Comparison of ENCODE assay signal across 8 mouse cellular contexts in genomic region chr3:108572309-108573010, GRCm38 (mm10). TPM values are rescaled to one million over a fixed set of nuclear protein-coding genes. Genes with fewer than 3 reads are reported as not detected.
DNase-seq lines count a peak whose midpoint lies in the region; ATAC-seq and TF ChIP-seq lines count a peak whose summit lies in the region.

No protein-coding gene starts in this region.

- DNase-seq in heart, adult 9 months (ENCODE audit: low spot score in 2 of 2): no peak
- no peak for DNase-seq in hindbrain, embryonic 10.5 days (ENCODE audit: low spot score)
- peak; percentile 81 for DNase-seq in midbrain, embryonic 11.5 days (ENCODE audit: low spot score, missing footprints)
- DNase-seq in gastrocnemius, postnatal 10 days: no peak
- no peak for DNase-seq in gastrocnemius, adult 8-10 months (ENCODE audit: low spot score in 2 of 2)
- no peak for DNase-seq in urinary bladder, adult 2 months (ENCODE audit: low spot score)

- H3K4me3 ChIP-seq in heart, embryonic 16.5 days (ENCODE audit: low read length): peak overlapping the region; percentile 61
- H3K4me3 ChIP-seq in ES-Bruce4 (ENCODE audit: low read depth, low read length): peak overlapping the region; percentile 78
- peak overlapping the region; percentile 67 for H3K4me3 ChIP-seq in hindbrain, embryonic 10.5 days
- H3K4me3 ChIP-seq in midbrain, embryonic 11.5 days (ENCODE audit: low read depth, low read length): peak overlapping the region; percentile 58

- no peak for ATAC-seq in heart, embryonic 16.5 days (replicated peaks; ENCODE audit: extremely low read depth, insufficient read depth, low FRiP score)
- ATAC-seq in midbrain, embryonic 11.5 days (ENCODE audit: low FRiP score): no peak

- TF ChIP-seq EP300 in ES-Bruce4 (IDR thresholded peaks at IDR 0.05; ENCODE audit: insufficient read depth, low read depth, low read length): no peak

- H3K27me3 ChIP-seq in heart, embryonic 16.5 days (ENCODE audit: control insufficient read depth, insufficient read depth, low read length): peaks cover 2% of the 10 kb centered on the region; the same call in 1 of the 2 replicates
- H3K27me3 ChIP-seq in ES-Bruce4 (ENCODE audit: control insufficient read depth, insufficient read depth, low read length, poor library complexity, severe bottlenecking): no peaks in the 10 kb centered on the region
- no peaks in the 10 kb centered on the region for H3K27me3 ChIP-seq in hindbrain, embryonic 10.5 days (ENCODE audit: insufficient read depth, poor library complexity, severe bottlenecking)
- H3K27me3 ChIP-seq in midbrain, embryonic 11.5 days (ENCODE audit: control insufficient read depth, insufficient read depth, low read length): no peaks in the 10 kb centered on the region

- no peaks in the 10 kb centered on the region for H3K36me3 ChIP-seq in heart, embryonic 16.5 days (ENCODE audit: control insufficient read depth, insufficient read depth)
- no peaks in the 10 kb centered on the region; the same call in 1 of the 2 replicates for H3K36me3 ChIP-seq in ES-Bruce4 (ENCODE audit: control insufficient read depth, insufficient read depth, low read length, poor library complexity, severe bottlenecking)
- H3K36me3 ChIP-seq in hindbrain, embryonic 10.5 days: peaks cover 16% of the 10 kb centered on the region
- no peaks in the 10 kb centered on the region for H3K36me3 ChIP-seq in midbrain, embryonic 11.5 days (ENCODE audit: control insufficient read depth, insufficient read depth, low read length)

- no peaks in the 10 kb centered on the region for H3K9me3 ChIP-seq in heart, embryonic 16.5 days (replicated peaks; ENCODE audit: control insufficient read depth, low read length)
- no peaks in the 10 kb centered on the region for H3K9me3 ChIP-seq in ES-Bruce4 (replicated peaks; ENCODE audit: control insufficient read depth, insufficient read depth, low read length, poor library complexity, severe bottlenecking)
- no peaks in the 10 kb centered on the region for H3K9me3 ChIP-seq in hindbrain, embryonic 10.5 days
- H3K9me3 ChIP-seq in midbrain, embryonic 11.5 days (ENCODE audit: control insufficient read depth, low read length): no peaks in the 10 kb centered on the region

- 46% methylated on average over 18 of the region's 18 CpGs for WGBS in heart, embryonic 16.5 days
- WGBS in hindbrain, embryonic 10.5 days: 53% methylated on average over 18 of the region's 18 CpGs
- 51% methylated on average over 18 of the region's 18 CpGs for WGBS in midbrain, embryonic 11.5 days

- peak overlapping the region; percentile 81 for H3K4me2 ChIP-seq in heart, embryonic 16.5 days (ENCODE audit: low read depth, low read length)
- H3K4me2 ChIP-seq in midbrain, embryonic 11.5 days: peak overlapping the region; percentile 62

- H3K4me1 ChIP-seq in heart, embryonic 16.5 days (ENCODE audit: control insufficient read depth, insufficient read depth, low read length): peaks cover 7% of the 10 kb centered on the region
- H3K4me1 ChIP-seq in ES-Bruce4 (ENCODE audit: control insufficient read depth, insufficient read depth, low read length): no peaks in the 10 kb centered on the region
- H3K4me1 ChIP-seq in hindbrain, embryonic 10.5 days (replicated peaks): peaks cover 50% of the 10 kb centered on the region
- H3K4me1 ChIP-seq in midbrain, embryonic 11.5 days (ENCODE audit: control insufficient read depth, insufficient read depth, low read length): peaks cover 25% of the 10 kb centered on the region; the same call in 1 of the 2 replicates

- no peak for TF ChIP-seq POLR2A in ES-Bruce4 (IDR thresholded peaks at IDR 0.05; ENCODE audit: insufficient read depth, low read length)

- H3K9ac ChIP-seq in heart, embryonic 16.5 days (ENCODE audit: low read length): peak overlapping the region; percentile 77
- H3K9ac ChIP-seq in ES-Bruce4 (ENCODE audit: low read depth, poor library complexity, severe bottlenecking): peak overlapping the region; percentile 87
- peak overlapping the region; percentile 77 for H3K9ac ChIP-seq in midbrain, embryonic 11.5 days (ENCODE audit: low read length)

- no peak for TF ChIP-seq CTCF in ES-Bruce4 (IDR thresholded peaks at IDR 0.05; ENCODE audit: low read depth, low read length)

- no peak overlapping the region for H3K27ac ChIP-seq in heart, embryonic 16.5 days (ENCODE audit: low read length)
- H3K27ac ChIP-seq in ES-Bruce4 (ENCODE audit: insufficient read depth, low read length): no peak overlapping the region
- H3K27ac ChIP-seq in hindbrain, embryonic 10.5 days: peak overlapping the region; percentile 87
- no peak overlapping the region for H3K27ac ChIP-seq in midbrain, embryonic 11.5 days (ENCODE audit: low read depth, low read length)

RNA-seq across cellular contexts. Expression of gene Taf13, which starts 1.0 kb away (rescaled TPM):
- polyA plus RNA-seq in heart, embryonic 16.5 days (2015; fragmentation: Nextera tagmentation; extraction: Ambion mirVana): 26.6 and 29.9 TPM in 2 replicates
- polyA plus RNA-seq in ES-Bruce4 (2011; ENCODE audit: insufficient read depth, insufficient read length, low read depth, missing spikeins): 21.5 and 28.4 TPM in 2 replicates
- 64.2 and 67.8 TPM in 2 replicates for polyA plus RNA-seq in hindbrain, embryonic 10.5 days (2016; fragmentation: Nextera tagmentation; extraction: Ambion mirVana)
- polyA plus RNA-seq in midbrain, embryonic 11.5 days (2014; fragmentation: Nextera tagmentation; extraction: Ambion mirVana): 89.4 and 90.8 TPM in 2 replicates
- total RNA-seq in gastrocnemius, postnatal 10 days (2021): 10 to 100 TPM; 19.4 to 22.6 TPM
- 10 to 100 TPM; 18.6 to 30.2 (median 25.3) TPM for total RNA-seq in gastrocnemius, adult 8-10 months (2022)
- polyA plus RNA-seq in urinary bladder, adult 2 months (2012; rRNA removed): 30.7 and 31.1 TPM in 2 replicates

RNA-seq across cellular contexts. Expression of gene Tmem167b, which starts 10.2 kb away (rescaled TPM):
- polyA plus RNA-seq in heart, embryonic 16.5 days (2015; fragmentation: Nextera tagmentation; extraction: Ambion mirVana): 30.8 and 33.3 TPM in 2 replicates
- 22.7 and 25.5 TPM in 2 replicates for polyA plus RNA-seq in ES-Bruce4 (2011; ENCODE audit: insufficient read depth, insufficient read length, low read depth, missing spikeins)
- polyA plus RNA-seq in hindbrain, embryonic 10.5 days (2016; fragmentation: Nextera tagmentation; extraction: Ambion mirVana): 37.7 and 42.4 TPM in 2 replicates
- polyA plus RNA-seq in midbrain, embryonic 11.5 days (2014; fragmentation: Nextera tagmentation; extraction: Ambion mirVana): 57.2 and 66.8 TPM in 2 replicates
- 10 to 100 TPM; 23.1 to 24.9 TPM for total RNA-seq in gastrocnemius, postnatal 10 days (2021)
- 10 to 100 TPM; 14.8 to 16.5 (median 16.1) TPM for total RNA-seq in gastrocnemius, adult 8-10 months (2022)
- polyA plus RNA-seq in urinary bladder, adult 2 months (2012; rRNA removed): 13.8 and 24.1 TPM in 2 replicates

RNA-seq across cellular contexts. Expression of gene Wdr47, which starts 18.6 kb away (rescaled TPM):
- polyA plus RNA-seq in heart, embryonic 16.5 days (2015; fragmentation: Nextera tagmentation; extraction: Ambion mirVana): 6.7 and 7.1 TPM in 2 replicates
- 10.9 and 12.6 TPM in 2 replicates for polyA plus RNA-seq in ES-Bruce4 (2011; ENCODE audit: insufficient read depth, insufficient read length, low read depth, missing spikeins)
- 22.6 and 35.1 TPM in 2 replicates for polyA plus RNA-seq in hindbrain, embryonic 10.5 days (2016; fragmentation: Nextera tagmentation; extraction: Ambion mirVana)
- polyA plus RNA-seq in midbrain, embryonic 11.5 days (2014; fragmentation: Nextera tagmentation; extraction: Ambion mirVana): 50.0 and 52.0 TPM in 2 replicates
- 1 to 10 TPM; 6.2 to 7.7 TPM for total RNA-seq in gastrocnemius, postnatal 10 days (2021)
- total RNA-seq in gastrocnemius, adult 8-10 months (2022): 1 to 10 TPM; 3.5 to 7.7 (median 5.0) TPM
- 10.8 and 12.7 TPM in 2 replicates for polyA plus RNA-seq in urinary bladder, adult 2 months (2012; rRNA removed)

RNA-seq across cellular contexts. Expression of gene 5330417C22Rik, which starts 36.1 kb away (rescaled TPM):
- 1.9 and 2.9 TPM in 2 replicates for polyA plus RNA-seq in heart, embryonic 16.5 days (2015; fragmentation: Nextera tagmentation; extraction: Ambion mirVana)
- 0.43 TPM in 1 of 2 replicates, not detected in the other for polyA plus RNA-seq in ES-Bruce4 (2011; ENCODE audit: insufficient read depth, insufficient read length, low read depth, missing spikeins)
- polyA plus RNA-seq in hindbrain, embryonic 10.5 days (2016; fragmentation: Nextera tagmentation; extraction: Ambion mirVana): 1.4 and 2.3 TPM in 2 replicates
- polyA plus RNA-seq in midbrain, embryonic 11.5 days (2014; fragmentation: Nextera tagmentation; extraction: Ambion mirVana): 2.7 and 2.9 TPM in 2 replicates
- under 1 TPM; 0.19 to 0.25 TPM for total RNA-seq in gastrocnemius, postnatal 10 days (2021)
- total RNA-seq in gastrocnemius, adult 8-10 months (2022): under 1 TPM in 2 of 4 experiments, not detected in 2; 0.19 to 0.31 TPM
- 0.30 and 0.53 TPM in 2 replicates for polyA plus RNA-seq in urinary bladder, adult 2 months (2012; rRNA removed)

RNA-seq across cellular contexts. Expression of gene 1700013F07Rik, which starts 38.5 kb away (rescaled TPM):
- 0.41 and 0.46 TPM in 2 replicates for polyA plus RNA-seq in heart, embryonic 16.5 days (2015; fragmentation: Nextera tagmentation; extraction: Ambion mirVana)
- not detected in 2 replicates for polyA plus RNA-seq in ES-Bruce4 (2011; ENCODE audit: insufficient read depth, insufficient read length, low read depth, missing spikeins)
- 0.50 and 2.6 TPM in 2 replicates for polyA plus RNA-seq in hindbrain, embryonic 10.5 days (2016; fragmentation: Nextera tagmentation; extraction: Ambion mirVana)
- 0.51 and 0.72 TPM in 2 replicates for polyA plus RNA-seq in midbrain, embryonic 11.5 days (2014; fragmentation: Nextera tagmentation; extraction: Ambion mirVana)
- not detected for total RNA-seq in gastrocnemius, postnatal 10 days (2021)
- total RNA-seq in gastrocnemius, adult 8-10 months (2022): not detected
- 0.11 and 0.16 TPM in 2 replicates for polyA plus RNA-seq in urinary bladder, adult 2 months (2012; rRNA removed)
